Mouse (Mus musculus) kidney, embryonic 14.5 days (tissue): Measurements from ENCODE around the gene 2010300C02Rik. TPM values are rescaled to one million over a fixed set of nuclear protein-coding genes. Genes with fewer than 3 reads are reported as not detected.

Experiments
- ATAC-seq: fragments of 200-750 bp; cut with Nextera tagmentation; 2 replicates; pipeline ENCODE4 v1.8.0; 2017; ENCODE audit warnings: moderate number of reproducible peaks, mild to moderate bottlenecking, moderate TSS enrichment, moderate library complexity; ENCODE audit not compliant: low FRiP score, low TSS enrichment
- H3K27ac ChIP-seq: fragments of 300-500 bp; sonication (generic); 2 replicates; pipeline ENCODE4 v1.5.1; 2014; ENCODE audit warnings: low read depth, mild to moderate bottlenecking, low read length, moderate library complexity, mixed read lengths
- H3K27me3 ChIP-seq: fragments of 300-500 bp; sonication (generic); 2 replicates; pipeline ENCODE4 v1.6.1; 2014; ENCODE audit warnings: mild to moderate bottlenecking, low read length; ENCODE audit not compliant: control insufficient read depth, insufficient read depth
- H3K36me3 ChIP-seq: fragments of 300-500 bp; sonication (generic); 2 replicates; pipeline ENCODE4 v1.6.1; 2014; ENCODE audit warnings: low read length, mixed read lengths; ENCODE audit not compliant: control insufficient read depth, insufficient read depth
- H3K4me1 ChIP-seq: fragments of 300-500 bp; sonication (generic); 2 replicates; pipeline ENCODE4 v1.6.1; 2014; ENCODE audit warnings: low read length, mixed read lengths; ENCODE audit not compliant: control insufficient read depth, insufficient read depth
- H3K4me2 ChIP-seq: fragments of 300-500 bp; sonication (generic); replicated peaks from 2 replicates; pipeline ENCODE4 v1.6.1; 2014; ENCODE audit warnings: low read depth, mild to moderate bottlenecking, low read length
- H3K4me3 ChIP-seq: fragments of 300-500 bp; sonication (generic); 2 replicates; pipeline ENCODE4 v1.5.1; 2014; ENCODE audit warnings: mild to moderate bottlenecking, low read length
- H3K9ac ChIP-seq: fragments of 300-500 bp; sonication (generic); 2 replicates; pipeline ENCODE4 v1.6.1; 2014; ENCODE audit warnings: low read depth, mild to moderate bottlenecking, low read length, moderate library complexity
- H3K9me3 ChIP-seq: fragments of 300-500 bp; sonication (generic); 2 replicates; pipeline ENCODE4 v1.6.1; 2016; ENCODE audit warnings: low read length; ENCODE audit not compliant: control insufficient read depth
- WGBS: fragments of 180-500 bp; shearing (Covaris S2); extraction: QIAGEN DNeasy Blood & Tissue Kit; methylation state at CpG from one replicate; pipeline ENCODE4 v1.1.7; 2014; 5-methylcytosine and 5-hydroxymethylcytosine counted together
- polyA plus RNA-seq: library from polyadenylated mRNA; unstranded; fragments of >200 nt; fragmentation: Nextera tagmentation; extraction: Ambion mirVana; gene quantifications from 2 replicates; pipeline ENCODE4 v1.2.1, GENCODE M21; 2014

The 2010300C02Rik gene
- polyA plus RNA-seq, 1 experiment from 2014 or later: 1.6 TPM

- no peaks in the 10 kb centered on the region for H3K36me3 ChIP-seq
- H3K27ac ChIP-seq: no peak overlapping the region
- H3K9me3 ChIP-seq: no peaks in the 10 kb centered on the region; the same call in 1 of the 2 replicates
- 76% methylated on average over 5 of the region's 5 CpGs for WGBS
- H3K4me1 ChIP-seq: no peaks in the 10 kb centered on the region
- H3K27me3 ChIP-seq: no peaks in the 10 kb centered on the region
- no peak overlapping the region for H3K9ac ChIP-seq
- no peak overlapping the region for H3K4me3 ChIP-seq
- ATAC-seq: peak; percentile 52; the same call in 1 of the 2 replicates
- H3K4me2 ChIP-seq: no peak overlapping the region
Measured at GRCm38 (mm10) chr1:37687515-37687914, 32.4 kb downstream of the 2010300C02Rik start.

- ATAC-seq: no peak
- H3K9me3 ChIP-seq: no peaks in the 10 kb centered on the region; the same call in 1 of the 2 replicates
- no peaks in the 10 kb centered on the region for H3K4me1 ChIP-seq
- no peaks in the 10 kb centered on the region for H3K36me3 ChIP-seq
- no peak overlapping the region for H3K9ac ChIP-seq
- no peak overlapping the region for H3K4me3 ChIP-seq
- no peaks in the 10 kb centered on the region for H3K27me3 ChIP-seq
- 89% methylated on average over 15 of the region's 15 CpGs for WGBS
- H3K27ac ChIP-seq: no peak overlapping the region
- H3K4me2 ChIP-seq: no peak overlapping the region
Measured at GRCm38 (mm10) chr1:37686953-37687441, 32.9 kb downstream of the 2010300C02Rik start.

GRCm38 (mm10) chr1:37678327-37679123 lies 41.4 kb downstream of the 2010300C02Rik start:
- Histone ChIP-seq H3K27me3 (no peaks in the 10 kb centered on the region), H3K9me3 (no peaks in the 10 kb centered on the region), H3K4me3 (no peak overlapping the region), H3K9ac (no peak overlapping the region), H3K27ac (no peak overlapping the region), H3K4me1 (no peaks in the 10 kb centered on the region), H3K4me2 (no peak overlapping the region), H3K36me3 (no peaks in the 10 kb centered on the region)
- 70% methylated on average over 9 of the region's 9 CpGs for WGBS
- ATAC-seq: peak; percentile 49; the same call in 1 of the 2 replicates

GRCm38 (mm10) chr1:37676967-37677512 lies 42.8 kb downstream of the 2010300C02Rik start:
- no peak for ATAC-seq
- H3K9ac ChIP-seq: no peak overlapping the region
- no peak overlapping the region for H3K4me3 ChIP-seq
- H3K9me3 ChIP-seq: no peaks in the 10 kb centered on the region
- H3K27me3 ChIP-seq: no peaks in the 10 kb centered on the region
- H3K4me1 ChIP-seq: no peaks in the 10 kb centered on the region
- no peaks in the 10 kb centered on the region for H3K36me3 ChIP-seq
- H3K4me2 ChIP-seq: no peak overlapping the region
- WGBS: 83% methylated on average over 7 of the region's 7 CpGs
- no peak overlapping the region for H3K27ac ChIP-seq

GRCm38 (mm10) chr1:37675444-37675843 lies 44.4 kb downstream of the 2010300C02Rik start:
- 67% methylated on average over 6 of the region's 6 CpGs for WGBS
- H3K9me3 ChIP-seq: no peaks in the 10 kb centered on the region
- no peaks in the 10 kb centered on the region for H3K27me3 ChIP-seq
- no peak overlapping the region for H3K27ac ChIP-seq
- H3K4me3 ChIP-seq: no peak overlapping the region
- H3K4me2 ChIP-seq: no peak overlapping the region
- H3K36me3 ChIP-seq: no peaks in the 10 kb centered on the region
- no peaks in the 10 kb centered on the region for H3K4me1 ChIP-seq
- no peak for ATAC-seq
- H3K9ac ChIP-seq: no peak overlapping the region

- Histone ChIP-seq H3K4me2 (no peak overlapping the region), H3K9me3 (no peaks in the 10 kb centered on the region), H3K36me3 (no peaks in the 10 kb centered on the region), H3K4me1 (no peaks in the 10 kb centered on the region), H3K27ac (no peak overlapping the region), H3K4me3 (no peak overlapping the region), H3K9ac (no peak overlapping the region), H3K27me3 (no peaks in the 10 kb centered on the region)
- ATAC-seq: no peak
- WGBS: 90% methylated on average over 8 of the region's 8 CpGs
Measured at GRCm38 (mm10) chr1:37674266-37674665, 45.6 kb downstream of the 2010300C02Rik start.

GRCm38 (mm10) chr1:37671316-37671715 lies 48.6 kb downstream of the 2010300C02Rik start:
- 43% methylated on average over 4 of the region's 4 CpGs for WGBS
- H3K27me3 ChIP-seq: no peaks in the 10 kb centered on the region
- no peak overlapping the region for H3K4me2 ChIP-seq
- H3K27ac ChIP-seq: no peak overlapping the region
- H3K36me3 ChIP-seq: no peaks in the 10 kb centered on the region
- H3K4me3 ChIP-seq: no peak overlapping the region
- 0 out of 2 replicates have a peak, but pooled peaks cover 2% of the 10 kb centered on the region for H3K4me1 ChIP-seq
- H3K9me3 ChIP-seq: no peaks in the 10 kb centered on the region
- no peak for ATAC-seq
- H3K9ac ChIP-seq: no peak overlapping the region

- Histone ChIP-seq H3K4me2 (no peak overlapping the region), H3K9me3 (no peaks in the 10 kb centered on the region), H3K36me3 (no peaks in the 10 kb centered on the region), H3K9ac (no peak overlapping the region), H3K27ac (no peak overlapping the region), H3K4me3 (no peak overlapping the region), H3K27me3 (no peaks in the 10 kb centered on the region), H3K4me1 (0 out of 2 replicates have a peak, but pooled peaks cover 2% of the 10 kb centered on the region)
- 59% methylated on average over 6 of the region's 6 CpGs for WGBS
- no peak for ATAC-seq
Measured at GRCm38 (mm10) chr1:37667386-37667785, 52.5 kb downstream of the 2010300C02Rik start.

- 0 out of 2 replicates have a peak, but pooled peaks cover 2% of the 10 kb centered on the region for H3K4me1 ChIP-seq
- H3K27ac ChIP-seq: no peak overlapping the region
- ATAC-seq: no peak
- H3K4me2 ChIP-seq: no peak overlapping the region
- H3K9ac ChIP-seq: no peak overlapping the region
- H3K9me3 ChIP-seq: no peaks in the 10 kb centered on the region
- no peaks in the 10 kb centered on the region for H3K36me3 ChIP-seq
- no peaks in the 10 kb centered on the region for H3K27me3 ChIP-seq
- WGBS: 41% methylated on average over 10 of the region's 10 CpGs
- no peak overlapping the region for H3K4me3 ChIP-seq
Measured at GRCm38 (mm10) chr1:37666587-37666986, 53.3 kb downstream of the 2010300C02Rik start.
